Mouse (Mus musculus) ES-Bruce4 (cell line): ENCODE measurements around the gene 1700001P01Rik.
"Not testable (repeated sequence)": the region's sequence is repeated elsewhere in the genome, so short reads cannot be mapped to it uniquely, and the experiment has no call there.

Experiments
- CTCF ChIP-seq: IDR thresholded peaks from one replicate; pipeline ENCODE4 v1.8.1; 2011; ENCODE audit warnings: low read depth, low read length
- POLR2A ChIP-seq: IDR thresholded peaks from one replicate; pipeline ENCODE4 v1.8.1; 2011; ENCODE audit warnings: low read length; ENCODE audit not compliant: insufficient read depth

- not testable (repeated sequence) for TF ChIP-seq CTCF, POLR2A
Measured at GRCm38 (mm10) chr11:97734810-97735209, 40.9 kb downstream of the 1700001P01Rik start.
